Mouse (Mus musculus): Measurements from ENCODE around the gene Telo2. TPM values are rescaled to one million over a fixed set of nuclear protein-coding genes. Genes with fewer than 3 reads are reported as not detected.

Telo2 gene
- polyA plus RNA-seq (2016; fragmentation: Nextera tagmentation; extraction: Ambion mirVana) = 23.5 and 30.7 TPM in 2 replicates

- H3K9ac ChIP-seq = peak within 1 kb of the TSS; percentile 80
- no peaks in the 10 kb centered on the region for H3K27me3 ChIP-seq (replicated peaks)
- H3K4me1 ChIP-seq (replicated peaks) = peaks cover 18% of the 10 kb centered on the region
- H3K27ac ChIP-seq (ENCODE audit: poor library complexity, severe bottlenecking) = peak within 1 kb of the TSS; percentile 86
- peaks cover 26% of the 10 kb centered on the region for H3K36me3 ChIP-seq
- ATAC-seq (ENCODE audit: insufficient number of reproducible peaks, low FRiP score) = peak; percentile 93
- H3K4me3 ChIP-seq = peak within 1 kb of the TSS; percentile 53
- H3K4me2 ChIP-seq = peak within 1 kb of the TSS; percentile 92
- WGBS = 6% methylated on average over 40 of the region's 40 CpGs
- no peaks in the 10 kb centered on the region for H3K9me3 ChIP-seq (replicated peaks)
Observed at GRCm38 (mm10) chr17:25115664-25116432, at the start of gene Telo2. Telo2 (minus strand) TSS chr17:25115967.

- no peak overlapping the region for H3K27ac ChIP-seq (ENCODE audit: poor library complexity, severe bottlenecking)
Observed at GRCm38 (mm10) chr17:25164770-25165169, 49.0 kb upstream of the Telo2 start.

GRCm38 (mm10) chr17:25163387-25163786, 47.6 kb upstream of the Telo2 start:
- peaks cover 30% of the 10 kb centered on the region for H3K36me3 ChIP-seq
- ATAC-seq (ENCODE audit: insufficient number of reproducible peaks, low FRiP score) = no peak

More at GRCm38 (mm10) chr17:25164770-25165169, 49.0 kb upstream of the Telo2 start:
- Histone ChIP-seq H3K9me3 (replicated peaks) (no peaks in the 10 kb centered on the region), H3K9ac (no peak overlapping the region), H3K4me3 (no peak overlapping the region), H3K4me2 (no peak overlapping the region), H3K27me3 (replicated peaks) (no peaks in the 10 kb centered on the region), H3K4me1 (replicated peaks) (0 out of 2 replicates have a peak, but pooled peaks cover 2% of the 10 kb centered on the region), H3K36me3 (peaks cover 21% of the 10 kb centered on the region)
- WGBS = 89% methylated on average over 3 of the region's 3 CpGs
- no peak for ATAC-seq (ENCODE audit: insufficient number of reproducible peaks, low FRiP score)

GRCm38 (mm10) chr17:25162161-25162560, 46.4 kb upstream of the Telo2 start, which contains the start of gene Ccdc154:
Ccdc154 (plus strand) TSS chr17:25162461.
- Histone ChIP-seq H3K4me2 (no peak within 1 kb of the TSS), H3K27ac (ENCODE audit: poor library complexity, severe bottlenecking) (no peak within 1 kb of the TSS), H3K27me3 (replicated peaks) (no peaks in the 10 kb centered on the region), H3K9ac (no peak within 1 kb of the TSS), H3K4me1 (replicated peaks) (0 out of 2 replicates have a peak, but pooled peaks cover 2% of the 10 kb centered on the region), H3K4me3 (no peak within 1 kb of the TSS), H3K9me3 (replicated peaks) (no peaks in the 10 kb centered on the region), H3K36me3 (peaks cover 42% of the 10 kb centered on the region)
- ATAC-seq (ENCODE audit: insufficient number of reproducible peaks, low FRiP score) = no peak
- WGBS = 70% methylated on average over 1 of the region's 1 CpGs

More at GRCm38 (mm10) chr17:25163387-25163786, 47.6 kb upstream of the Telo2 start:
- no peak overlapping the region for H3K4me3 ChIP-seq
- no peak overlapping the region for H3K27ac ChIP-seq (ENCODE audit: poor library complexity, severe bottlenecking)
- 0 out of 2 replicates have a peak, but pooled peaks cover 2% of the 10 kb centered on the region for H3K4me1 ChIP-seq (replicated peaks)
- H3K27me3 ChIP-seq (replicated peaks) = no peaks in the 10 kb centered on the region
- H3K9me3 ChIP-seq (replicated peaks) = no peaks in the 10 kb centered on the region
- WGBS = 76% methylated on average over 7 of the region's 7 CpGs
- no peak overlapping the region for H3K4me2 ChIP-seq
- no peak overlapping the region for H3K9ac ChIP-seq

- Histone ChIP-seq H3K9me3 (replicated peaks) (no peaks in the 10 kb centered on the region), H3K4me1 (replicated peaks) (peaks cover 8% of the 10 kb centered on the region; the same call in 1 of the 2 replicates), H3K27ac (ENCODE audit: poor library complexity, severe bottlenecking) (no peak overlapping the region), H3K36me3 (peaks cover 25% of the 10 kb centered on the region; the same call in 1 of the 2 replicates), H3K4me3 (no peak overlapping the region), H3K27me3 (replicated peaks) (no peaks in the 10 kb centered on the region), H3K4me2 (no peak overlapping the region), H3K9ac (no peak overlapping the region)
- ATAC-seq (ENCODE audit: insufficient number of reproducible peaks, low FRiP score) = no peak
- 72% methylated on average over 4 of the region's 4 CpGs for WGBS
Observed at GRCm38 (mm10) chr17:25139960-25140359, 24.2 kb upstream of the Telo2 start.

- Histone ChIP-seq H3K4me2 (no peak overlapping the region), H3K4me3 (no peak overlapping the region), H3K27ac (ENCODE audit: poor library complexity, severe bottlenecking) (no peak overlapping the region), H3K9ac (no peak overlapping the region), H3K36me3 (peaks cover 19% of the 10 kb centered on the region; the same call in 1 of the 2 replicates), H3K9me3 (replicated peaks) (no peaks in the 10 kb centered on the region), H3K4me1 (replicated peaks) (peaks cover 10% of the 10 kb centered on the region), H3K27me3 (replicated peaks) (no peaks in the 10 kb centered on the region)
- ATAC-seq (ENCODE audit: insufficient number of reproducible peaks, low FRiP score) = no peak
- WGBS = 90% methylated on average over 1 of the region's 1 CpGs
Observed at GRCm38 (mm10) chr17:25138803-25139202, 23.0 kb upstream of the Telo2 start.

GRCm38 (mm10) chr17:25135622-25136021, 19.9 kb upstream of the Telo2 start:
- Histone ChIP-seq H3K9ac (no peak overlapping the region), H3K4me3 (no peak overlapping the region), H3K27ac (ENCODE audit: poor library complexity, severe bottlenecking) (no peak overlapping the region), H3K27me3 (replicated peaks) (no peaks in the 10 kb centered on the region), H3K4me2 (no peak overlapping the region), H3K4me1 (replicated peaks) (peaks cover 11% of the 10 kb centered on the region), H3K9me3 (replicated peaks) (no peaks in the 10 kb centered on the region), H3K36me3 (peaks cover 16% of the 10 kb centered on the region; the same call in 1 of the 2 replicates)
- WGBS = 86% methylated on average over 6 of the region's 6 CpGs
- ATAC-seq (ENCODE audit: insufficient number of reproducible peaks, low FRiP score) = no peak

GRCm38 (mm10) chr17:25133275-25133698, 17.5 kb upstream of the Telo2 start, which contains the start of gene Clcn7:
Clcn7 (plus strand) TSS chr17:25133391.
- H3K9me3 ChIP-seq (replicated peaks) = no peaks in the 10 kb centered on the region
- peak within 1 kb of the TSS; percentile 82 for H3K9ac ChIP-seq
- H3K4me1 ChIP-seq (replicated peaks) = peaks cover 11% of the 10 kb centered on the region
- H3K27me3 ChIP-seq (replicated peaks) = no peaks in the 10 kb centered on the region
- H3K27ac ChIP-seq (ENCODE audit: poor library complexity, severe bottlenecking) = no peak within 1 kb of the TSS
- under 1% methylated on average over 40 of the region's 40 CpGs for WGBS
- peak; percentile 97 for ATAC-seq (ENCODE audit: insufficient number of reproducible peaks, low FRiP score)
- H3K36me3 ChIP-seq = peaks cover 11% of the 10 kb centered on the region; the same call in 1 of the 2 replicates
- peak within 1 kb of the TSS; percentile 89 for H3K4me3 ChIP-seq
- H3K4me2 ChIP-seq = peak within 1 kb of the TSS; percentile 74

GRCm38 (mm10) chr17:25130060-25130459, 14.3 kb upstream of the Telo2 start:
- H3K27me3 ChIP-seq (replicated peaks) = no peaks in the 10 kb centered on the region
- ATAC-seq (ENCODE audit: insufficient number of reproducible peaks, low FRiP score) = no peak
- WGBS = 88% methylated on average over 1 of the region's 1 CpGs

GRCm38 (mm10) chr17:25127681-25128080, 11.9 kb upstream of the Telo2 start:
- Histone ChIP-seq H3K4me1 (replicated peaks) (peaks cover 8% of the 10 kb centered on the region; the same call in 1 of the 2 replicates), H3K4me2 (0 out of 2 replicates have a peak overlapping the region, but pooled peaks have one; percentile 41), H3K9ac (no peak overlapping the region), H3K36me3 (no peaks in the 10 kb centered on the region), H3K9me3 (replicated peaks) (no peaks in the 10 kb centered on the region), H3K27me3 (replicated peaks) (peaks cover 6% of the 10 kb centered on the region; the same call in 1 of the 2 replicates), H3K27ac (ENCODE audit: poor library complexity, severe bottlenecking) (no peak overlapping the region), H3K4me3 (no peak overlapping the region)
- WGBS = 44% methylated on average over 9 of the region's 9 CpGs
- no peak for ATAC-seq (ENCODE audit: insufficient number of reproducible peaks, low FRiP score)

More at GRCm38 (mm10) chr17:25130060-25130459, 14.3 kb upstream of the Telo2 start:
- H3K36me3 ChIP-seq = no peaks in the 10 kb centered on the region
- H3K4me3 ChIP-seq = no peak overlapping the region
- H3K27ac ChIP-seq (ENCODE audit: poor library complexity, severe bottlenecking) = no peak overlapping the region
- no peak overlapping the region for H3K4me2 ChIP-seq
- peaks cover 19% of the 10 kb centered on the region for H3K4me1 ChIP-seq (replicated peaks)
- no peak overlapping the region for H3K9ac ChIP-seq
- H3K9me3 ChIP-seq (replicated peaks) = no peaks in the 10 kb centered on the region

- peak; percentile 90 for ATAC-seq (ENCODE audit: insufficient number of reproducible peaks, low FRiP score)
- Histone ChIP-seq H3K9ac (no peak overlapping the region), H3K4me2 (peak overlapping the region; percentile 41)
Observed at GRCm38 (mm10) chr17:25127079-25127478, 11.3 kb upstream of the Telo2 start.

More at GRCm38 (mm10) chr17:25127079-25127478, 11.3 kb upstream of the Telo2 start:
- H3K27ac ChIP-seq (ENCODE audit: poor library complexity, severe bottlenecking) = 0 out of 2 replicates have a peak overlapping the region, but pooled peaks have one; percentile 11
- H3K4me1 ChIP-seq (replicated peaks) = peaks cover 8% of the 10 kb centered on the region; the same call in 1 of the 2 replicates
- no peaks in the 10 kb centered on the region for H3K9me3 ChIP-seq (replicated peaks)
- 16% methylated on average over 8 of the region's 8 CpGs for whole genome bisulfite sequencing
- H3K27me3 ChIP-seq (replicated peaks) = peaks cover 8% of the 10 kb centered on the region; the same call in 1 of the 2 replicates
- H3K36me3 ChIP-seq = no peaks in the 10 kb centered on the region
- H3K4me3 ChIP-seq = no peak overlapping the region
